Mouse (Mus musculus) 3T3-L1 (cell line): Measurements from ENCODE around the gene Zfp280c.

Source experiments
- DNase-seq: peaks from one replicate; pipeline ENCODE4 v3.0.0-alpha.2; 2015; ENCODE audit warnings: low read depth, low spot score

Gene Zfp280c

DNA sequence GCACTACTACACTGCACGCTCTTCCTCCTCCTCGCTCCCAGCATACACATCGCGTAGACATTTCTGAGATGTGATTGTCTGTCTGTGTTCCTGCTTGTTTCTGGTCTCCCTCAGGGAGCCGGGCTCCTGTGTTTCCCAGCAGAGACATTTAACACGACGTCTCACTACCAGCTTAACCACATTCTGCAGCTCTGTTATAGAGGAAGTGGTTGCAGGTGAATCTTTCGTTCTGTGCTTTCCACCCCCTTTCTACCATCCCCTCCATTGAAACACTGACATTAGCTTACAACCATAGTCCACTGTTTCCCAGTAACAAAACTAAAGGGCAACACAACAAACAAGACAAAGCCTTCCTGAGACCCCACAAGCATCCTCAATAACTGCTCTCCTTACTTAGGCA is 100.5 kb downstream of the Zfp280c start:
- no peak for DNase-seq
